Mouse (Mus musculus) adrenal gland, postnatal 4 days (tissue): ENCODE data around the gene Gdpd5. TPM values are rescaled to one million over a fixed set of nuclear protein-coding genes. Genes with fewer than 3 reads are reported as not detected.

Experiments used
- DNase-seq, 2 experiments: peaks; one replicate each; pipeline ENCODE4 v3.0.0; 2021 to 2022; ENCODE audit warnings: low spot score in 2 of 2, mixed read lengths in 2 of 2
- total RNA-seq, 2 experiments: library from RNA; stranded (reverse); gene quantifications; 2 replicates each; pipeline ENCODE4 v1.2.3; 2021

Gene Gdpd5
- total RNA-seq, 2 experiments from 2014 or later, result 18.4 to 23.4 TPM

DNA sequence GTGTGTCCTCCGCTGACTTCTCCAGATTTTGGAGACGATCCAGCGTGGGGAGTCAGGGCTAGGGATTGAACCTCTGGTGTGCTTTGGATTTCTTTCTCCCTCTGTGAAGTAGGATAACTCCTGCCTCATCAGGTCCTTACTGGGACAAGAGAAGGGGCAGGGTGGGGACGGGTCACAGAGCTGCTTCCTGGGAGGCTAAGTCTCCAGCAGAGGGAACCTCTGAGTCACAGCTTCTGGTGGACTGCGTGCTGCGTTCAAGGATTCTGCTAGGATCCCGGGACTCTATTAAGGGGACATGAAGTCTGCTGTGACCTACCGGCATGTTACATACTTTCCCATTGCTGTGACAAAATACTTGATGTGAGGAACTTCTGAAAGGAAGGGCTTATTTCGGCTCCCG lies 57.7 kb downstream of the Gdpd5 start:
- no peak for DNase-seq

DNA sequence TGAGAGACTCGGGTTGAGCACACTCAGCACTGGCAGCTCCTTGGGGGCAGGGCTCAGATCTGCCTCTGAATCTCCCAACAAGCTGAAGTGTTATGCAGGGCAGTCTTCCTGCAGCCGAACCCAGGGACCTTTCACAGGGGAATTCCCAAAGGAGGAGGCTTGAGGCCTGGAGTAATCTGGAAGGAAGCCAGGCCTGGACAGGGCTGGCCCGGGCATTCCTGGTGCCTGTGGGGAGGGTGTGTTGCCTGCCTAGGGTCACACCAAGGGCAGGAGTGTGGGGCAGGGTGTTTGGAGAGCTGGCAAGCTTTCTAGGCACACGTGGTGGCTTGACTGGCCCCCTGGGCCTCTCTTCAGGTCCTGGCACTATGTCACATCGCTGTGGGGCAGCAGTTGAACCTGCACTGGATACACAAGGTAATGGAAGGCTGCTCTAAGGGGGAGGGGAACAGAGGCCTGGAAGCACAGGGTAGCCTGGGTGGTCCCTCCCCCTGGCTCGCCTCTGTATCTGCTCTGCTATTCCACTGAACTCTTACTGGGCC lies 60.4 kb downstream of the Gdpd5 start:
- peak in 1 of 2 experiments; percentile 29 for DNase-seq

DNA sequence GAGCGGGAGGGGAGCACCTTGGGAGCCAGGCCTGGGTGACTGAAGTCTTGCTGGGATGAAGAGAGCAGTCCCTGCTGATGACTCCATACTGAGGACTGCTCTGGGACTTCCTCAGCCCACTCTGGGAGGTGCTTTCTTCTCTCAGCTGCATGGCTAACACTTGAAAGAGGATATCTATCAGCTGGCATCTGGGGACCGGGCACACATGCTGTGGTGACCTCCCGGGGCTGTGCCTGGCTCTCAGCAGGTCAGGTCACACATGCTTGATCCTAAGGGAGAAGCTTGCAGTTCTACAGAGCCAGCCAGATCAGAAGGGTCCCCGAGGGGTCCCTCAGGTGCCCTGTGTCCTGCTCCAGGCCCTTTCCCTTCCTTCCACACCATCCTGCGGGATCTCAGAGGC lies 62.0 kb downstream of the Gdpd5 start:
- no peak for DNase-seq

DNA sequence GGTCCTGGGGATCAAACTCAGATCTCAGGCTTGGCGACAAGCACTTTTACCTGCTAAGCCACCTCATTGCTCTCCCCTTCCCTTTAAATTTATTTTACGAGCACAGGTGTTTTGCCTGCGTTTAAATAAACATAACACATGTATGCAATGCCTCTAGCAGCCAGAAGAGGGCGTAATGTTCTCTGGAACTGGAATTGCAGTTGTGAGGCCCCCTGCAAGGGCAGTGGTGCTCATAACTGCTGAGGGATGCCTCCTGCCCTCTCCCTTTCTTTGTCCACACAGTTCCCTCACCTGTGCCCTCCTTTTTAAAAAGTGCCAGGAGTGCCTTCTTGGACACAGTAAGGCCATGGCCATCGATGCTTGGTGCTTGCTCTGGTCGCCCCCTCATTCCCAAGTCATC lies 62.8 kb downstream of the Gdpd5 start:
- DNase-seq, result no peak

DNA sequence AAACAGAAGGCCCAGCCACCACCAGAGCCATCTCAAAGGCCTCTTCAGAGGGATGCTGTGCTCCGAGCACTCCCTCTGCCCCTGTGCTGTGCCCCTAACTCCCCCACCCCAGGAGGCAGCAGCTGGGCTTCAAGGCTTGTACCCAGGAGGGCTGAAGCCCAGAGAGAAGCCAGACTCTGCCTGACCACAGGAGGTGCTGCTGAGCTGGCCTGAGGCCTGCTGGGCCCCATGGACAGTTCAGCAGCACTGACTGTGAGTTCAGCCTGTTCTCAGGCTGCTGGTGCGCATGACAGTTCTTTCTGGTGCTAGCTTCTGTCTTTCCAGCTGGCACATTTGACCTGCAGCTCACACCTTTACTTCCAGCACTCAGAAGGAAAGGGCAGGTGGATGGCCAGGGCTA lies 64.6 kb downstream of the Gdpd5 start:
- no peak for DNase-seq

GRCm38 (mm10) chr7:99447323-99447722 lies 66.1 kb downstream of the Gdpd5 start:
- DNase-seq, result no peak

- DNase-seq, result no peak
Measured at GRCm38 (mm10) chr7:99448619-99449018, 67.4 kb downstream of the Gdpd5 start.

- no peak for DNase-seq
Measured at GRCm38 (mm10) chr7:99449063-99449462, 67.8 kb downstream of the Gdpd5 start.

DNA sequence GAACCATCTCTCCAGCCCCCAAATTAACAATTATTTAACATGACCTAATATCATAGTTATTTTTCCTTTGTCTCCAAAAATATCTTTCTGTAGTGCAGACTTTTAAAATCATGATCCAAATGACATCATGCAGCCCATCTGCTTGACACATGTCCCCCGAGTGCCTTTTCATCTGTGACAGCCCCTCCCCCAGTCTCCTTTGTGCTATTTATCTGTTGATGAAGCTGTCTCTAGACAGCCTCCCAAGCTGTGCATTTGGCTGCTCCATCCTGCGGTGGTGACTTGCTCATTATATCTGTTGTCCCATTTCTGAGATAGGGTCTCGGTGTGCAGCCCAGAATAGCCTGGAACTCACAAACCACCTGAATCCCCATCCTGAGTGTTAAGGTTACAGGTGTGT lies 68.5 kb downstream of the Gdpd5 start:
- DNase-seq, result no peak

GRCm38 (mm10) chr7:99450703-99451102 lies 69.5 kb downstream of the Gdpd5 start:
- peak in 1 of 2 experiments; percentile 39 for DNase-seq

DNA sequence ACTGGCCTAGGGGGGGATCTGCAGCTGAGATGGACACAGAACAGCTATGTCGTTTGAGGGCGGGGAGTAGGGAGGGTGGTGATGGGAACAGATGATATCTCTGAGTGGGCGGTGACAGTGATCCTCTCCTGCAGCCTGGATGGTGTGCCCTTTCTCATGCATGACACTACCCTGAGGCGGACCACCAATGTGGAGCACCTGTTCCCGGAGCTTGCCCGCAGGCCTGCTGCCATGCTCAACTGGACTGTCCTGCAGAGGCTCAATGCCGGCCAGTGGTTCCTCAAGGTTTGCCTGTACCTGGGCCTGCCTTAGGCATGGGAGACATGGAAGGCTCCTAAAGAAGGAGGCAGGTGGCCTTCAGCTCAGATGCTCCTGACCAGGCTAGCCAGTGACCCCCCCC lies 71.6 kb downstream of the Gdpd5 start:
- no peak for DNase-seq

DNA sequence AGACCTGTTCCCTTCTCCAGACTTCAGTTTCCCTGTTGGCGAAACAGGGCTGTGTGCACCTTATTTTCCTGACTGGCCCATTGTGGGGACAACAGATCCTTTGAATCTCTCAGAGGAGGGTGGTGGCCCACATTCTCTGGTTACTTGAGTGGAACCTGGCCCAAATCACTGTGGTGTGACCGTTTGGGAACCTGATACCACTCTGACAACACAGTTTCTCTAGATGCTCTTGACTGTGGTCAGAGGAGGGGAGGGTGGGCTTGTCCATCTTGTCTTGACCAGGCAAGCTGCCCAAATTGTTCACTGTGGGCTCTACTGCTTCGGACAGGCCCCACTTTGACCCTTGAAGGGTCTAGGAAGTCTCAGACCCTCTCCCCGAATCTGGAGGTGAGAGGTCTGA lies 72.8 kb downstream of the Gdpd5 start:
- no peak for DNase-seq

DNA sequence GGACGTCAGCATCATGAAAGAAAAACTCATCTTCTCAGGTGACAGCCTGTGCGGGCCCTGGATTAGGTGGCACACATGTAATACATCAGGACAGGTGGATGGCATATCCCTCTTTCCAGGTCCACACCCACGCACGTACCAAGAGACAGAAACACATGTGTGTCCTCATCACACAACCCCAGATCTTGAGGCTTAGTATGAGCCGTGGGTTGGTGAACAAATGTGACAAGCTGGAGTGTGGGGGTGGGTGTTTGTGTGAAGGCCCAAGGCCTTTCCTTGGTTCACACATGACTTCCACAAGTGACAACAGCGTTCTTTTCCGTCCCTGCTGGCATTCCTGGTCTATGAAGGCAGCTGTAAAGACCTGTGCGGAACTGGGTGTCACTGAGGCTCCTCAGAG lies 77.6 kb downstream of the Gdpd5 start:
- no peak for DNase-seq

- no peak for DNase-seq
Measured at GRCm38 (mm10) chr7:99459888-99460652, 78.9 kb downstream of the Gdpd5 start.

GRCm38 (mm10) chr7:99463120-99463519 lies 81.9 kb downstream of the Gdpd5 start:
- no peak for DNase-seq

GRCm38 (mm10) chr7:99465811-99466210 lies 84.6 kb downstream of the Gdpd5 start, which contains the start of gene Klhl35:
TSS of gene Klhl35 (plus strand) at chr7:99466004.
- DNase-seq, result no peak

DNA sequence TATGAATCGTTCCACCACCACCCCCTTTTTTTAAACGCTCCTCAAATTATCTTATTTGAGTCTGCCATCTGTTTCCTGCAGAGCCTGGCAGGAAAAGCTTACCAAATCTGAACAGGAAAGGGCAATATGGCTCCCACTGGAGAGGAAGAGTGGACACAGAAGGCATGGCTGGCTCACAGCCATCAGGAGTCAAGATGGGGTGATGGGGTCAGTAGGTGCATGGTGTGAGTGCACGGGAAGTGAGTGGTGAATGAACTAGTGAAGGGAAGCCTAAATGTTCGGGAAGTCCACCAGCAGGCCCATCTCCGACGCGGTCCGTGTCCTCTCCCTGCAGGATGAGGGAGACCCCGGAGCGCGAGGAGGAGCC lies 86.7 kb downstream of the Gdpd5 start:
- DNase-seq, result no peak

DNA sequence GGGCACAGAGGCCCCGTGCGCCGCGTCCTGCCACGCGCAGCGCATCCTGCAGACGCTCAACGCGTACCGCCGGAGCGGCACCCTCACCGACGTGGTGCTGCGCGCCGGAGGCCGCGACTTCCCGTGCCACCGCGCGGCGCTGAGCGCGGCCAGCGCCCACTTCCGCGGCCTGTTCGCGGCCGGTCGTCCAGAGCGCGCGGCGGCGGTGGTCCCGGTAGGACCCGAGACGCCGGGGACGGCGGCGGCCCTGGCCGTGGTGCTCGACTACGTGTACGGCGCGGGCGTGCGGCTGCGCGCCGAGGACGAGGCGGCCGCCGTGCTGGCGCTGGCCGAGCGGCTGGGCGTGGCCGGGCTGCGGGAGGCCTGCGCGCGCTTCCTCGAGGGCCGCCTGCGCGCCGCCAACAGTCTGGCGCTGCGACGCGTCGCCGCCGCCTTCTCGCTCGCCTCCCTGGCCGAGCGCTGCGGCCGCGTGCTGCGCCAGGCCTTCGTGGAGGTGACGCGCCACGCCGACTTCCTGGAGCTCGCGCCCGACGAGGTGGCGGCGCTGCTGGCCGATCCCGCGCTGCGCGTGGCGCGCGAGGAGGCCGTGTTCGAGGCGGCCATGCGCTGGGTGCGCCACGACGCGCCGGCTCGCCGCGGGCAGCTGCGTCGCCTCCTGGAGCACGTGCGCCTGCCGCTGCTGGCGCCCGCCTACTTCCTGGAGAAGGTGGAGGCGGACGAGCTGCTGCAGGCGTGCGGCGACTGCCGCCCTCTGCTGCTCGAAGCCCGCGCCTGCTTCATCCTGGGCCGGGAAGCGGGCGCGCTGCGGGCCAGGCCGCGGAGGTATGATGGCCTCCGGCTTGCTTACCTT lies 87.3 kb downstream of the Gdpd5 start:
- DNase-seq, result peak in 1 of 2 experiments; percentile 43

GRCm38 (mm10) chr7:99469680-99470405 lies 88.6 kb downstream of the Gdpd5 start:
- no peak for DNase-seq

- DNase-seq, result no peak
Measured at GRCm38 (mm10) chr7:99471578-99471977, 90.4 kb downstream of the Gdpd5 start.

- no peak for DNase-seq
Measured at GRCm38 (mm10) chr7:99473638-99474407, 92.6 kb downstream of the Gdpd5 start.
